Mouse (Mus musculus): ENCODE measurements around the gene Gas2.
A peak's percentile ranks its signal among the peaks of the same experiment; 100 is the strongest.

Gas2 gene

DNA sequence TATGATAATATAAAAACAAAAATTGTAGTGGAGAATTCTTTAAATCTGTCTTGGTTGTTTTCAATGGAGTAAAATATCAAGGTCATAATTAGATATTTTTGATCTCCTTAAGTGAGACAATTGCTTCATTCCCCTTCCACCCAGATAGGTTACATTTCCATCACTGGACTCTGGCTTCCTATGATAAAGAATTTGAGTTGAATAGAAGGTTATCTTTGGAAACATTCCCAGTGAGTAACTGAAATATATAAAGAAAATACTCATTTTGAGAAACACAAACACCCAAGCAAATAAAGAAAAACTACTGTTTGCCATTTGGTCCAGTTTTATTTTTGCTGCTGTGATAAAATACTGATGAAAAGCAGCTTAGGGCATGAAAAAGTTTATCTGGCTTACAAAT lies 10.8 kb downstream of the Gas2 start:
- H3K4me1 ChIP-seq (replicated peaks; ENCODE audit: low read depth, low read length) = no peaks in the 10 kb centered on the region
- H3K9me3 ChIP-seq (ENCODE audit: low read length) = no peaks in the 10 kb centered on the region
- TF ChIP-seq NANOG (IDR thresholded peaks at IDR 0.05; ENCODE audit: borderline replicate concordance, low read length) (no peak), POU5F1 (IDR thresholded peaks at IDR 0.05; ENCODE audit: borderline replicate concordance, low read length) (no peak), CTCF (conservative IDR thresholded peaks at IDR 0.05; ENCODE audit: low read length) (no peak)
- no peaks in the 10 kb centered on the region for H3K36me3 ChIP-seq (ENCODE audit: insufficient read depth, low read length)
- no peaks in the 10 kb centered on the region for H3K27me3 ChIP-seq (ENCODE audit: insufficient read depth, low read length)
- no peak overlapping the region for H3K4me3 ChIP-seq (replicated peaks; ENCODE audit: low read length)

DNA sequence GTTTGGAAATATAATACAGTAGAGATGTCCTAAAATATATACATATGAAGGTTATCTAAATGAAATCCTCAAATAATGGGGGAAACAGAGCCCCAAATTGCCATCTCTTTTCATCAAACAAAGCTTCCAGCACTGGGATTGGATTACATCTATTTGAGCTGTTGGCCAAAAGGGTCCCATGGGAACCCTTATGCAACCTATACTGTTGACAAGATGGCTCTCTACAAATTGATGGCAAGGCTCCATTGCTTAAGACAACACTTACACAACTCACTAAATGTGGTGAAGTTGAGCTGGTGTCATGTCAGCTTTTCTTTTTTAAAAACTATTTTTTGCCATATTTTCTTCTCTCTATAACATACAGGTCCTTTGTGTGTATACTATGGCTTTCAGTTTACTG lies 14.5 kb downstream of the Gas2 start:
- Histone ChIP-seq H3K9me3 (ENCODE audit: low read length) (no peaks in the 10 kb centered on the region), H3K27me3 (ENCODE audit: insufficient read depth, low read length) (0 out of 2 replicates have a peak, but pooled peaks cover 2% of the 10 kb centered on the region), H3K4me1 (replicated peaks; ENCODE audit: low read depth, low read length) (peaks cover 8% of the 10 kb centered on the region), H3K36me3 (ENCODE audit: insufficient read depth, low read length) (no peaks in the 10 kb centered on the region), H3K4me3 (replicated peaks; ENCODE audit: low read length) (no peak overlapping the region)
- no peak for TF ChIP-seq CTCF (conservative IDR thresholded peaks at IDR 0.05; ENCODE audit: low read length)
- no peak for TF ChIP-seq NANOG (IDR thresholded peaks at IDR 0.05; ENCODE audit: borderline replicate concordance, low read length)
- no peak for TF ChIP-seq POU5F1 (IDR thresholded peaks at IDR 0.05; ENCODE audit: borderline replicate concordance, low read length)

DNA sequence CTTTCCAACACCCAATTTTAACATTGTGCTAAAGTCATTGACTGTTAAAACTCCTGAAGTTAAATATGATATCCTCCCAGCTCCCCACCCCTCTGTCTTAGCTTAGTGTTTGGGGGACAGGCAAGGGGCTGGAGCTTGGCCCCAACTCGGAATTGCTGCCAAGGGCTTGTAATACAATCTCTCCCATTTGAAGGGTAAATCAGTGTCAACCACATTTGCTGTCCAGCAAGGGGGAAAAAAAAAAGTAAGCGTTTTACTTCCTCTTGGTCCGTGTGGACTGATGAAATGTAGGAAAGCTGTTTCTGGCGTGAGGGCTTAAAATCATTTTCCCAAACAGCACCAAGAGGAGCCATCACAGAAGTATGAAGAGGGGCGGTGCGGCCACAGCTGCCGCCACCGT lies 16.9 kb downstream of the Gas2 start:
- peaks cover 8% of the 10 kb centered on the region for H3K4me1 ChIP-seq (replicated peaks; ENCODE audit: low read depth, low read length)
- peak overlapping the region; percentile 75 for H3K4me3 ChIP-seq (replicated peaks; ENCODE audit: low read length)
- H3K27me3 ChIP-seq (ENCODE audit: insufficient read depth, low read length) = 0 out of 2 replicates have a peak, but pooled peaks cover 2% of the 10 kb centered on the region
- no peaks in the 10 kb centered on the region for H3K36me3 ChIP-seq (ENCODE audit: insufficient read depth, low read length)
- TF ChIP-seq NANOG (IDR thresholded peaks at IDR 0.05; ENCODE audit: borderline replicate concordance, low read length) (no peak), POU5F1 (IDR thresholded peaks at IDR 0.05; ENCODE audit: borderline replicate concordance, low read length) (no peak), CTCF (conservative IDR thresholded peaks at IDR 0.05; ENCODE audit: low read length) (no peak)
- H3K9me3 ChIP-seq (ENCODE audit: low read length) = no peaks in the 10 kb centered on the region

DNA sequence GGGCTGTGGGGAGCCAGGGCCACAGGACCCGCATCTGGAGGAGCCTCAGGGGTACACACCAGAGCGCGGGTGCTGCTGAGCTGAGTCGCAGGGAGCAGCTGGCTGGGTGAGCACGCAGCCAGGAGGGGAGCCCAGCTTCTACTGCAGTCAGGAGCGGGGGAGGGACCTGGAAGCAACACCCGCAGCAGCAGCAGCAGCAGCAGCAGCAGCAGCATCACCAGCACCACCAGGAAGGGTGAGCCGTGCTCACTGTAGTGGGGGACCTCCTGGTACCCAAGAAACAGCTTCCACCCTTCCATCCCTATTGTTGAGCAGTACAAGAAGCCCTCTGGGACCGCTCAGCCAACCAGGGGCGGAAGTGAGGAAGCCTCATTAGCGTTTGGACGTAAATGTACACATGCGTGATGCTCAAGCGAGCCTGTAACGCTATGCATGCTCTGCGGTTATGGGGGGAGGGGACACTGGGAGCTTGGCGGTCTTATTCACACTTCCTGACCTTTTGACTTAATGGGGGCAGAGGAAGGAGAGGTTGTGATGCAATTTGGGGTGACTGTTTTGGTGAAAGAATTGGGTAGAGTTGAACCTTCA lies 17.4 kb downstream of the Gas2 start:
- Histone ChIP-seq H3K36me3 (ENCODE audit: insufficient read depth, low read length) (no peaks in the 10 kb centered on the region), H3K4me3 (replicated peaks; ENCODE audit: low read length) (peak overlapping the region; percentile 75), H3K9me3 (ENCODE audit: low read length) (no peaks in the 10 kb centered on the region), H3K27me3 (ENCODE audit: insufficient read depth, low read length) (0 out of 2 replicates have a peak, but pooled peaks cover 2% of the 10 kb centered on the region), H3K4me1 (replicated peaks; ENCODE audit: low read depth, low read length) (peaks cover 8% of the 10 kb centered on the region)
- TF ChIP-seq POU5F1 (IDR thresholded peaks at IDR 0.05; ENCODE audit: borderline replicate concordance, low read length) (no peak), CTCF (conservative IDR thresholded peaks at IDR 0.05; ENCODE audit: low read length) (no peak), NANOG (IDR thresholded peaks at IDR 0.05; ENCODE audit: borderline replicate concordance, low read length) (no peak)

DNA sequence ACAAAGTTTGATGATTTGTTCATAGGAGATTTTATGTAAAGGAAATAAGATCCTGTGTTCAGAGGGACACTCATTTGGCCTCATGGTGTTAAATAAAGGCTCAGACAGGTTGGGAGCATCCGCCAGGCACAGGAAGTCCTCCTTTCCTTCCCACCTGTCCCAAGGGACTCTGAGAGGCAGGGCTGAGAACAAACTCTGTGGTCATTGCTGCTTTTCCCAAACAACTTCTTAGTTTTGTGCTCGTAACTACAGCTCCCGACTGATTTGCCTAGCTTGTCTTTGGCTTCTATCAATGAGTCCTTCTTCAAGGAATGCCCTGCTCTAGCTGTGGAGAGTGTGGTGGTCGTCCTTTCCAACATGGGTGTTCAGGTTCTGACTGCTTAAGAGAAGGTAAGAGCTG lies 18.3 kb downstream of the Gas2 start:
- Histone ChIP-seq H3K9me3 (ENCODE audit: low read length) (no peaks in the 10 kb centered on the region), H3K27me3 (ENCODE audit: insufficient read depth, low read length) (0 out of 2 replicates have a peak, but pooled peaks cover 2% of the 10 kb centered on the region), H3K4me1 (replicated peaks; ENCODE audit: low read depth, low read length) (peaks cover 8% of the 10 kb centered on the region), H3K36me3 (ENCODE audit: insufficient read depth, low read length) (no peaks in the 10 kb centered on the region), H3K4me3 (replicated peaks; ENCODE audit: low read length) (no peak overlapping the region)
- TF ChIP-seq POU5F1 (IDR thresholded peaks at IDR 0.05; ENCODE audit: borderline replicate concordance, low read length) = no peak
- no peak for TF ChIP-seq NANOG (IDR thresholded peaks at IDR 0.05; ENCODE audit: borderline replicate concordance, low read length)
- no peak for TF ChIP-seq CTCF (conservative IDR thresholded peaks at IDR 0.05; ENCODE audit: low read length)

DNA sequence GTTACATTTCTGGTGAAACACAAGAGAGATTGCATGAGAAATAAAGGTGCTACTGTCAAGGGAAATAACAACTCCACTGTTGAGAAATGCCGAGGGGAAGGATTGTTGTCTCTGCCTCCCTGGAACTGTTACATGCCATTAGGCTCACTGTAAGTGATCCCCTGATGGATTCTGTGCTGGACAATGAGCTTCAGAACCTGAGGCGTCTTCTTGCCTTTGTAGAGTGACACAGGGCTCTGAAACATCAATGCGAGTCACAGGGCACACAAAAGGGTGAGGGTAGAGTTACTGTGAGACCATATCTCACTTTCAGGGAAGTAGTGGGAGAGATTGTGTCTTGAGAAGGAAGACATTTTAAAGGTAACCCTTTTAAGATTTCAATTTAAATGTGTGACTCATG lies 23.5 kb downstream of the Gas2 start:
- Histone ChIP-seq H3K4me3 (replicated peaks; ENCODE audit: low read length) (no peak overlapping the region), H3K9me3 (ENCODE audit: low read length) (no peaks in the 10 kb centered on the region), H3K27me3 (ENCODE audit: insufficient read depth, low read length) (0 out of 2 replicates have a peak, but pooled peaks cover under 1% of the 10 kb centered on the region), H3K36me3 (ENCODE audit: insufficient read depth, low read length) (no peaks in the 10 kb centered on the region), H3K4me1 (replicated peaks; ENCODE audit: low read depth, low read length) (no peaks in the 10 kb centered on the region)
- TF ChIP-seq NANOG (IDR thresholded peaks at IDR 0.05; ENCODE audit: borderline replicate concordance, low read length) (no peak), POU5F1 (IDR thresholded peaks at IDR 0.05; ENCODE audit: borderline replicate concordance, low read length) (no peak), CTCF (conservative IDR thresholded peaks at IDR 0.05; ENCODE audit: low read length) (no peak)

DNA sequence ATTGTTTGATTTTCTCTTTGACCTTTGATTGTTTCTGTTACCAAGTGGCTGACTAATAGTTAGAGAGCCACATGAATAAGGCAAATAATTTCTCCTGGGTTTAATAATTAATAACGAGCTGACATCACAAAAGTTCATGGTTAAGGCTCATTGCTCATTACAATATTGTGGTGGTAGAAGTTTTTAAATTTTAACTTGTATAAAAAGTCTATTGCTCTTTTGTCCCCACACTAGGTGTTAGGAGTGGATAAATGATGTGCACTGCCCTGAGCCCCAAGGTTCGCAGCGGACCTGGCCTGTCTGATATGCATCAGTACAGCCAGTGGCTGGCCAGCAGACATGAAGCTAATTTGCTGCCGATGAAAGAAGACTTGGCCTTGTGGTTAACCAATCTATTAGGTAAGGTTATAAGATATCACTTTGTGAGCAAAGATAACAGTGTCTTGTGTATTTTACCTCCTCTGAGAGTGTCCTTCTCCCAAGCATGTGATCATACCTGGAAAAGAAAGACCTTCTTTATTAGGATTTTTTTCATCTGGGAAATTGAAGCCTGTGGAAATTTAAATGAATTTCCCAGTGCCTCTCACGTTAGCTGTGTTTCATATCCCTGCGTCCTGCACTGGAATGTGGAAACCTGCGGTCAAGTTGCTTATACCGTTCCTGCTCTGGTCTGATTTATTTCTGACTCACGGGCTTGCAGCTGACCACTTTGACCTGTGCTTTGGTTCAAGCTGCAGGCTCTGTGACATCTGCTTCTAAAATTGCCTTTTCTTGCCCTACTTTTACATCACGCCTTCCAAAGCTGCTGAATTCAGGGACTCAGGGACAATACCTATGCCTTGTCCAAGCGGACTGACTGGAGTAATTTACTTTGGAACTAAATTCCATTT lies 26.1 kb downstream of the Gas2 start:
- no peak overlapping the region for H3K4me3 ChIP-seq (replicated peaks; ENCODE audit: low read length)
- no peak for TF ChIP-seq POU5F1 (IDR thresholded peaks at IDR 0.05; ENCODE audit: borderline replicate concordance, low read length)
- TF ChIP-seq CTCF (conservative IDR thresholded peaks at IDR 0.05; ENCODE audit: low read length) = no peak
- TF ChIP-seq NANOG (IDR thresholded peaks at IDR 0.05; ENCODE audit: borderline replicate concordance, low read length) = no peak
- H3K9me3 ChIP-seq (ENCODE audit: low read length) = no peaks in the 10 kb centered on the region
- no peaks in the 10 kb centered on the region for H3K36me3 ChIP-seq (ENCODE audit: insufficient read depth, low read length)
- no peaks in the 10 kb centered on the region for H3K4me1 ChIP-seq (replicated peaks; ENCODE audit: low read depth, low read length)
- H3K27me3 ChIP-seq (ENCODE audit: insufficient read depth, low read length) = no peaks in the 10 kb centered on the region

DNA sequence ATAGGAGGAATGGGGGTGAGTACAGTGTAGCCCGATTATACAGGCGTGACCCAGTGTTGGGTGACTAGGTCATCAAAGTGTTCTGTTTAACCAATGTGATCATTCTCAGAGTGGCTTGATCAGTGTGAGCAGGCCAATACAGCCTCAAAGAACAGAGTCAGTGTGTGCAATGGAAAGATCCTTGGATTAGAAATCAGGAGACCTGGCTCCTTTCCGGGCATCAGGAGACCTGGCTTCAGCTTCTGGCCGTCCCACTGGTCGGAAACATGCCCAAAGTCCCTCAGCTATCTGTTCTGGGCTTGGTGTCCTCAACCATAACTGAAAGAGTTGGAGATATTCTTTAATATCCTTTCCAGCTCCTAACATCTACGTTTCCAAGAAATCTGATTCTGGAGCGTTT lies 27.8 kb downstream of the Gas2 start:
- H3K27me3 ChIP-seq (ENCODE audit: insufficient read depth, low read length) = no peaks in the 10 kb centered on the region
- H3K36me3 ChIP-seq (ENCODE audit: insufficient read depth, low read length) = no peaks in the 10 kb centered on the region

More for the DNA sequence above, 27.8 kb downstream of the Gas2 start:
- H3K4me1 ChIP-seq (replicated peaks; ENCODE audit: low read depth, low read length) = no peaks in the 10 kb centered on the region
- no peak for TF ChIP-seq POU5F1 (IDR thresholded peaks at IDR 0.05; ENCODE audit: borderline replicate concordance, low read length)
- no peak for TF ChIP-seq CTCF (conservative IDR thresholded peaks at IDR 0.05; ENCODE audit: low read length)
- TF ChIP-seq NANOG (IDR thresholded peaks at IDR 0.05; ENCODE audit: borderline replicate concordance, low read length) = no peak
- H3K4me3 ChIP-seq (replicated peaks; ENCODE audit: low read length) = no peak overlapping the region
- H3K9me3 ChIP-seq (ENCODE audit: low read length) = no peaks in the 10 kb centered on the region

Data from E14TG2a.4 (cell line).